Mouse (Mus musculus) ovary, postnatal 14 days (tissue): Measurements from ENCODE around the gene Gm43064.

ENCODE experiments used
- DNase-seq: peaks from one replicate; pipeline ENCODE4 v3.0.0; 2022; ENCODE audit warnings: low spot score

Gene Gm43064

DNA sequence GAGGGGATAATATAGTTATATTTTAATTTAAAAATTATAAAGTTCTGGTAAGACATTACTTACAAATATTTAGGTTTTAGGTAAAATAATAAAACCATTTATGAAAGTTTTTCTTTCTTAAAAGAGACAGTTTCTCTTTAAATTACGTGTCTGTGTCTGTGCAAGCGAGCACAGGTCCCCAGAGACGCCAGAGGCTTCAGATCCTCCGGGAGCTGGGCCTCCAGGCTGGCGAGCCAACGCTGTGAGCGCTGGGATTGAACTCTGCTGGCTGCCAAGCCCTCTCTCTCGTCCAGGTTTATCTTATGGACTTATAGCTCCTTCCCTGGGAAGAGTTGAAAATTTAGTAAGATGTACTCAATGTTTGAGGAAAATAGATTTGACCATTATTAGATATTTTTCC lies 44.4 kb downstream of the Gm43064 start:
- no peak for DNase-seq

DNA sequence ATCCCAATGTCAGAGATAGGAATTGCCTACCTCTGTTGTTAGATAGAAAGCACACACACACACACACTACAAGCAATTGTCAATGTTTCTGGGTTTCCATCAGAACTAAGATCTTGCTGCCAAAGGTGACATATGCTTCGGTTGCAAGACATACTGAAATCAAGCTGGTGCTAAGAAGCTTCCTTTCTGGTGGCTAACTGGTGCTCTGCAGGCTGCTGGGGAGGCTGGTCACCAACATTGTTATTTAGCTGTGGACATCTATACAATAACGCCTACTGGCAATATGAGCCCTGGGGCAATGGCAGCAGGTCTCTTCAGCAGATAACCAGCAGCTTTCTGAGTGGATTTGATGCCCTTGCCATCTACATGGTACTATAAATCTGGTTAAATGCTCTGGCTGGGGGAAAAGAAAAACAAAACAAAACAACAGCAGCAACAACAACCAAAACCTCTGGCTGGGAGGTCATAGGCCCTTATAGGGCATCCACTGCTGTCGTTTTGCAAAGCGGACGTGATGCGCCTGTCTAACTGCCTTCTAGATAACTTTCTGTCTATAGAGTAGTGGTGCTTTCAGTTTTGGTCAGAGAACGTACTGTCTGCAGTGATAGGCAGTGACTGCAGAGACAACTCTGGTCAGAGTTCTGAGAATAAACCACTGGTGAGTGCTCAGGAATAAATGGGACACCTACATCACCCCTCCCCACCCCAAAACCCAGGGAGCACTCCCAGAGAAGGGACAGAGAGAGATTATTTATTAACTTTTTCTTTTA lies 47.8 kb downstream of the Gm43064 start:
- DNase-seq: no peak

DNA sequence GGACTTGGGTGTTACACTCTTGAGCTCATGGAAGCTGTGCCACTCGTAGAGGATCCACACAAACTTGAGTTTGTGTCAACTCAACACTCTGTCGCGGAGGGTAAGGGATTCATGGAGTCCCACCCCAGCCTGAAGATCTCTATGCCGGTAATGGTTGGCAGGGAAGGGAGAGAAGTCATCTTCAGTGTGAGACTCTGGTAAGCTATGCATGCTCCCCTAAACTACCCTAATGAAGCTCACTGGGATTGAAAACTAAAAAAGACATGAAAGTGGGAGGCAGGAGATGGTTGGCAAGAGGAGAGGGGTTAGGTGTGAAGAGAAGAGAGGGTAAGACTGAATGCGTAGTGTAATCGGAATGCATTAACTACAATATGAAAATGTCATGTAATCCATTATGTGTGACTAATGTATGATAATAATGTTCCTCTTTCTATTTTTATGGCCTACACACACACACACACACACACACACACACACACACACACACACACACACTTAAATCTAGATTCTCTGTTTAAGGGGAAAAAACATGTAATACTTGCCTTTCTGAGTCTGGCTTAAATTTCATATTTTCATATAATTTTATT lies 48.7 kb downstream of the Gm43064 start:
- no peak for DNase-seq

DNA sequence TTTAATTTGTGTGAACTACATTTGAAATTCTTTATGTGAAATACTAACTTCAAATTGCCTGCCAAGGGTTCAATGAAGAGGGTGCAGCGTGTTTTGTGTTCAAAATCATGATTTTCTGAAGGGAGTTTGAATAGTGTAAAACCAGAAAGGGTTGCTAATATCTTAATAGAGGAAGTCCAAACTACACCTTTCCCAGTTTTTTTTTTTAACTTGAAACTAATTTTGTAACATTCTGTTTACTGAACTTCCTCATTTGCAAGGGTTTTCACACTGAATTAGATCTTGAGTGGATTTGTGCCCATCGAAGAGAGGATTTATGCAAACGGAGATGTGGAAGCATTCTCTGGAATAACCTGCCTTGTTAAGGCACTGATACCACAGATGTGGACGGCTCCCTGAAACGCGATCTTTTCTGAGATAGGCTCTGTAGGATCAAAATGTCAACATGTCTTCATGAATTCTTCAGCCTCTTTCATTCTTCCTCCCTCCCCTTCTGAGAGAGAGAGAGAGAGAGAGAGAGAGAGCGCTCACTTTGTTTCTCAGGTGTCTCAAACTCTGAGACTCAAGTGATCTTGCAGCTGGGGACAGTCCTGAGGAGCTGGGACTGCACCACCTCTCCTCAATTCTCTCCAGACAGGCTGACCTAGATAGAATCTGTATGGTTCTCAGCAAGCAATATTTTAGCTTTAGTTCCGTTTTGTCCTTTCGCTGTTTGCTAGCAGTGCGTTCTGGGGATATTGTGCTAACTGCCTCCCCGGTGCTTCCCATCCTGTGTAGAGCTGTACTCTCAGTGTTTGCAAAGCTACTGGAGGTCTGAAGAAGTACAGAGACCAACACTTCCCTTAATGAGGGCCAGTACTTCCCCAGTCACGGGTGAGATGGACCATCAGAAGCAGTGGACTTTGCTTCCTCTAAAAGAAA lies 49.8 kb downstream of the Gm43064 start, which contains the start of gene Ptpn22:
Gene Ptpn22 (plus strand): TSS at position 915 of the 921 bp plus-strand sequence.
- DNase-seq: no peak

DNA sequence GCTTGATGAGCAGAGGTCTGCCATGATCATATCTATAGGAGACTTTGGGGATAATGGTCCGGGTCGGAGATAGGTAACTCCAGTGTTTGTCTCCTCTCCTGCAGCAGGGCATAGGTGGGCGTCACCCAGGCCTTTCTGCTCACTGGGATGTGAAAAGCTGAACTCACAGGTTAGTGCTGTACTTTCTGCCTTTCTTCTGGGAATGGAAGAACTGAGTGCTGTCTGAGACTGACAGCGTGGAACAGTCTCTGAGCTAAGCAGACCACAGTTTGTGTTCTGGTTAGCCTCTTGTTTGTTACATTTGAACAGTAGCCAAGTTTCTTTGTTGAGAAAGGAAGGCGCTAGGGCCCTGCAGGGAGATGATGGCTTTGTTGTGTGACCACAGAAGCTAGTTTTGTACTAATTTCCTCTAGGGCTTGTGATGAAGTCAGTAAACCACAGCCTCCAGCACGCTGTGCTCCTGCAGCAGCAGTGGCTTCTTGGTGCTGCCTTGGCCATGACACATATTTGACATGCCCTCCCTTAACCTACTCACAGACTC lies 50.5 kb downstream of the Gm43064 start:
- DNase-seq: no peak

DNA sequence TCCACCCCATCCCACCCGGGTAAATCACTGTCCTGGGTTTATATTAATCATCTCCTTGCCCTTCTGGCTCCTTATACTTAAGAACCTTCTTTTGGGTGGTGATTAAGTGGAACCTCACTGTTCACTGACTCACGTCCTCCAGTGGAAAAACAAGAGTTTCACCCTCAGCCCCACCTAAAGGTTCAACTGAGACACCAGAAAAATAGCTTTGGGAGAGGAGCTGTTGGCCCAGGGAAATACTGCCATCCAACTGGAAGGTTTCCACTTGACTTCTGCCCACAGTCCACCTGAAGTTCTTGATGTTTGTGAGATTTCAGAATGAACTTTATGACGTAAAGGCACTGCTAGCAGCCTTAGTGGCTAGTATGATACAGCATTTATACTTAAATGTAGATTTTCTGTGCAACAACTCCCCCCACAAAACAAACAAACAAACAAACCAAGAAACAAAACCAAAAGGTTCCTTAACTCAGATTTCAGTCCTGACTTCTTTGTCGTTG lies 53.4 kb downstream of the Gm43064 start:
- DNase-seq: no peak

DNA sequence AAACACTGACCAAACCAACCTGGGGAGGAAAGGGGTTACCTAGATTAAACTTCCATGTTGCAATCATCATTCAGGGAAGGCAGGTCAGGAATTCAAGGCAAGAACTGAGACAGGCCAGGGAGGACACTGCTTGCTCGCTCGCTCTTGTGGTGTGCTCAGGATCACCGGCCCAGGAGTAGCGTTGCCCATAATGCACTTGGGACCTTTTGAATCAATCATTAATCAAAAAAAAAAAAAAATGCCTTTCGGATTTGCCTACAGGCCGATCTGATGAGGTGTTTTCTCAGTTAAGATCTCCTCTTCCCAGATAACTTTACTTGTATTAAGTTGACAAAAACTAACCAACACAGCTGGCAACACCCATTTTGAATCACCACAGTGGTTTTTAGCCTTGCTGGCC lies 54.8 kb downstream of the Gm43064 start:
- DNase-seq: no peak

DNA sequence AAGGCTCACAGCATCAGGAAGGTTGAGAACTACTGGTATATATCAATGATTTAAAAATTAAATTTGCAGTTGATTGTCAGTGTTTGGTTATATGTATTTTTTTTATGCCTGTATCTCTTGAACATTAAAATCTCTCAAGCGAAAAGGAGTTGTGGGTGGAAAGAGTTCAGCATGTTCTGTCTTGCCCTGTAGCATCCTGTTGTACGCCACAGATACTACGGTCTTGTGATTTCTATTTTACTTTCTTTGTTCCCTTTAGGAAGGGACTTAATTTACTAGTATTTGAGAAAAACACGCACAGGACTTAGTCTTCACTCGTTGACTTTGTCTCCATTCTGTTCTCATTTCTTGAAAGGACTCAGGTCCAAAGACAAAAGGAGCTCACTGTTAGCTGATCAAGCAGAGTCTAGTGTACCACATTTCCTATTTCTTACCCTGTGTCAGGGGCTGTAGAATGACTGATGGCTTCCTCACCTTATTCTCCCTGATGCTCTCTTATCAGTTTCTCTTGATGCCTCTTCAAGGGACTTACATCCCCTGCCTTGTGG lies 58.1 kb downstream of the Gm43064 start:
- DNase-seq: no peak

DNA sequence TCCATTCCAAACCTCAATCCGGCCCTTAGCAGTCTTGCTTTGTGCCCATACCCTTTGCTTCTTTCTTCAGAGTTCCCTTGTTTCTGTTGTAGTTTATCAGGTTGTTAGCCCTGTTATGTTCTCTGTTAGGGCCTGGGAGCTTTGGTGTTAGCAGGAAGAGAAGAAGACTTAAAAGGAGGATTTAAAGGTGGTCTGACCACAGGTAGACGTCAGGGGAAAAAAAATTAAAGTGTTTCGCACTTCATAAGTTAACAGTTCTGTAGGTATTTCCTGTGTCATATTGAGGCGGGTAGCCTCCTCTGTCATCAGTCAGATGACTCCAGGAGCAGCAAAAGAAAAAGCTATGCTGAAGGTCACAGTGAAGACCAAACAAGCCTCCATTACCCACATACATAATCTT lies 58.6 kb downstream of the Gm43064 start:
- DNase-seq: no peak

DNA sequence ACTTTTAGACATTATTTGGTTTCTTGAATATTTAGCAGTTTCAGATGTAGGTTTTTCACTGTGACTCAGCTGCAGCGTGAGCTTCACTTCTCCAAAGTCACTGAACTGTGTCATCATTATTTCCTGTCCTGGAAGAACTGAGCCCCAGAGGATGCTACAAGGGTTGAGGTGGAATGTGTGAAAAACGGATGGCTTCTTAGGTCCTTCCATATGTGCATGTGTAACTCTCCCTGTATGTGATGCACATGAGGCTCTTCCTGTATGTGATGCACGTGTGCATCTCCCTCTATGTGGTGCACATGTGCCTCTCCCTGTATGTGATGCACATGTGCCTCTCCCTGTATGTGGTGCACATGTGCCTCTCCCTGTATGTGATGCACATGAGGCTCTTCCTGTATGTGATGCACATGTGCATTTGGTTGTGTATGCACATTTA lies 63.3 kb downstream of the Gm43064 start:
- DNase-seq: no peak

DNA sequence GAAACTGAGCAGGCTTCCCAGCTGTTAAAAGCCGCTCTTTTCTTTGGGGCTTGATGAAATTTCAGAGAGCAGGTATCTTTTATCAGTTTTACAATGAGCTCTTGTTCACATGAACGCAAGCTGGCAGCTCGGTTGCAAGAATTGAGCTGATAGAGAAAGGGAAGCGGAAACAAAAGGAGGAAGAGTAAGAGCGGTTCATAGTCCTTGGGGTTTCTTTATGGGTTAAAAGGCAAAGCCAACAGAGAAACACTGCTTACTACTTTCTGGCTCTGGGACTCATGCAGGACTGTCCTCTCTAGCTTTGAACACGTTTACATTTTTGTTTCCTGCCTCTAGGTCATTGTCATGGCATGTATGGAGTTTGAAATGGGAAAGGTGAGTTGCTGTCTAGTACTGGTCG lies 65.0 kb downstream of the Gm43064 start:
- DNase-seq: no peak

DNA sequence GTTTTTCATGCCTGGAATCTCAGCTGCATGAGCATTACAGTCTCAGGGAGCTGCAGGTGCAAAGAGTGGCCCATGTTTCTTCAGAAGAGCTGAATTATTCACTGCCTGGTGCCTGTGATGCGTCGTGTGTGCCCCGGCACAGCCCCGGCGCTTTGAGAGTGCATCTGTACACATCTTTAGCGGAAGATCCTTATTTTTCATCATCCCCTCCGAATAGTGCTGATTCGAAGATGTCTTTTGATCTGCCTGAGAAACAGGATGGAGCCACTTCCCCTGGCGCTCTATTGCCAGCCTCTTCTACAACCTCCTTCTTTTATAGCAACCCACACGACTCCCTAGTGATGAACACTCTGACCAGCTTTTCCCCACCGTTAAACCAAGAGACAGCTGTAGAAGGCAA lies 76.6 kb downstream of the Gm43064 start:
- no peak for DNase-seq

DNA sequence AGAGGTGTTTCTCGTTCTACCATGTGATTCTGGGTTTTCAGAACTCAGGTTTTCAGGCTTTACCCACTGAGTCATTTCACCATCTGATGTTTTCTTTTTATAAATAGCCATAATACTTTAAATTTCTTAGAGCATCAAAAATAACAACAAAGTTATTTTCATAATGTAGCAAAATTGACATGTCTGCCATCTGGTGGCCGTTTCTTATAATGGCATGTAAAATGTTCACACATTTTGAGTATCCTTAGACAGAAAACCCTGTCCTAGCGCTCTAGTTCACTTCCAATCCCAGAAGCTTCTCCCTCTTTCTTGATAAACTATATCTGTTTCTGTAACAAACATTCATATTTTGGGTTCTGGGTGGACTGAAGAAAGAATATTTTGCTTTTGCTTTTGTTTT lies 78.2 kb downstream of the Gm43064 start:
- DNase-seq: peak; percentile 31
